Mouse (Mus musculus) spleen, postnatal 10 days (tissue): Measurements from ENCODE around the gene Glb1l.
A peak's percentile ranks its signal among the peaks of the same experiment; 100 is the strongest.

Experiments used
- DNase-seq, 2 experiments: peaks; one replicate each; pipeline ENCODE4 v3.0.0; 2021 to 2022; ENCODE audit warnings: low spot score in 2 of 2

Gene Glb1l

GRCm38 (mm10) chr1:75231664-75232152 lies 21.1 kb upstream of the Glb1l start, which contains the start of gene A630095N17Rik:
Gene A630095N17Rik, minus strand, starts transcription at chr1:75232102.
- DNase-seq: peak in 1 of 2 experiments; percentile 14

GRCm38 (mm10) chr1:75231224-75231623 lies 20.6 kb upstream of the Glb1l start:
- no peak for DNase-seq

GRCm38 (mm10) chr1:75230335-75230994 lies 19.9 kb upstream of the Glb1l start:
- peak; percentile 34 to 43 for DNase-seq

GRCm38 (mm10) chr1:75229158-75229557 lies 18.5 kb upstream of the Glb1l start:
- peak; percentile 33 to 58 for DNase-seq

GRCm38 (mm10) chr1:75227653-75228052 lies 17.0 kb upstream of the Glb1l start:
- no peak for DNase-seq

- DNase-seq: no peak
Observed at GRCm38 (mm10) chr1:75226138-75226537, 15.5 kb upstream of the Glb1l start.

DNA sequence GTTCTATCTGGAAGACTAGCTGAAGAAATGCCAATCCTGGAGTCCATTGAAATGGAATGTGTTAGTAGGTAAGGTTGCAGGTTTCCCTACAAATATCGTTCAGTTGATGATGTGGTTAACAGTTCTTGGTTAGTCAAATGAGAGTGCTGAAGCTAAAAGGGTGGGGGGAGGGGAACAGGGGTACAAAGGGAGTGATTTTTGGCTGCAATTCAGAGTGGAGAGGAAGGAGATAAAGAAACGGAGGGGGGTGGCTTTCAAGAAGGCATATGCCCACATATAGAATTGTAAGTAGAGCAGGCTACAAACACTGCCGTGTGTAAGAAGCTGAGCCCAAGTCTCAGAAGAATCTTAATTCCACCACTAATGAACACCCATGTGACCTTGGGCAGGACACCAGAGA lies 14.9 kb upstream of the Glb1l start:
- no peak for DNase-seq

DNA sequence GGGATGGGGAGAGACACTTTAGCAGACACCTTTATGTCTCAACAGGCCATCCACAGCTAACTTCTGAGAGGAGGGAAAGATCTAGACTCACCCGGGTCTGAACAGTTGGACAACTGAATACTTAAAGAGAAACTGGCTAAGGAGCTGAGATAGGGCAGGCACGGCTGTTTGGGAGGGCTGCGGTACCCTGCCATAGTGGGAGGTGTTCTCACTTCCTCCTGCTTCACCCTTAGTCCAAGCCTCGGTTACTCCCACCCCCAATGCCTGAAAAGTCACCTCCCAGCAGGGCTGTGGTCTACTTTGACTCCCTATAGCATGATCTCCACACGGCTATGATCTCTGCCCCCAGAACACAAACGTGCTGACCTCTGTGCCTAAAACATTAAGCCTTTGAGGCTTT lies 12.9 kb upstream of the Glb1l start:
- peak in 1 of 2 experiments; percentile 27 for DNase-seq

DNA sequence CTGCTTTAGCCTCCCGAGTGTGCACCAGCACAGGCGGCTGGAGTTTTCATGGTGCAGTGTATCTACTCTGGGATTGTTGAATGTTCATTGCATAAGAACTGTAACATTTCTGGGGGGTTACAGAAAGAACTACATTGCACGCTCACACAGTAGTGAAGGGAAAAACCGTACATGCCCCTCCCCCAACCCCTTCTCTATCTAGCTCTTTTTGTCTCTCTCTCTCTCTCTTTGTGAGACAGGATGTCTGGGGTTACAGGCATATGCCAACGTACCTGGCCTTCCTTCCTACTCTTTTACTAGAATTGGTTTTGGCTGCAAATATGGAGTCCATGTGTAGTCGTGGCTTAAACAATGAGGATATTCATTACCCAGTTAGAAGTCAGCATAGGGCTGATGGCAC lies 12.3 kb upstream of the Glb1l start:
- DNase-seq: no peak

GRCm38 (mm10) chr1:75221538-75221937 lies 10.9 kb upstream of the Glb1l start:
- DNase-seq: no peak

DNA sequence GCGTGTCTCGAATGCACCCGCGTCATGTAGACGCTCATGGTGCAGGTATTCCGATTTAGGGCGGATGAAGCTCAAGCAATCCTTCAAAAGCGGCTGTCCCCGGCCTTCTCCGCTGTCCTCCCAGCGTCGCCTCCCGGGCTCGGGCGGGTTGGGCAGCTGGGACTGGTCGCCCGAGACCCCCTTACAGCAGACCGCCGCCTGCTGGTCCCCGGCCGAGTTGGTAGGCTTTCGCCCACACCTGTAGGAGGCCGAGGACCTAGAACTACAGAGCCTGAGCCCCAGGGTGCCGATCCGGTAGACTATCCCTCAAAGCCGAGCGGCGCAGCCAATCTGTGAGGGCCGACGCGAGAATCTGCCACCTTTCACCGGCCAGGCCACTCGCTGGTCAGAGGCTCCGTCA lies 8.9 kb upstream of the Glb1l start, which contains the start of gene Tuba4a:
TSS of gene Tuba4a (minus strand) at position 335 of the 400 bp plus-strand sequence.
- DNase-seq: peak in 1 of 2 experiments; percentile 61

DNA sequence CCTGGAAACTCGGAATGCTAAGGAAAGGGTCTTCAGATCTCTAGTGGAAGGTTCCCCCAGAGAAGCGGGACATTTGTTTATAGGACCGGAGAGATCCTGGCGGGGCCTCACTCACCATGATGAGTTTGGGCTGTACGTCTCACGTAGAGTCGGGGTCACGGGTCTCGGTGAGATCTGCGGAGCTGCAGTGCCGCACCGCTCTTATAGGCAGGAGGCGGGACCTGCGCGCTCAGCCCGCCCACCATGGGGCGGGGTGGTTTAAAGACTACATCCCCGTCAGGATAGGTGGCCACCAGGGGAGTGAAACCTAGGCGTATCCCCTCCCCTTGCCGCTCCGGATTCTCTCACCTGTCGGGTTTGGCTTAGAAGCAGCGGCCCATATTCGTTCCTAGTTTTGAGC lies 8.5 kb upstream of the Glb1l start:
- peak; percentile 98 to 99 for DNase-seq

DNA sequence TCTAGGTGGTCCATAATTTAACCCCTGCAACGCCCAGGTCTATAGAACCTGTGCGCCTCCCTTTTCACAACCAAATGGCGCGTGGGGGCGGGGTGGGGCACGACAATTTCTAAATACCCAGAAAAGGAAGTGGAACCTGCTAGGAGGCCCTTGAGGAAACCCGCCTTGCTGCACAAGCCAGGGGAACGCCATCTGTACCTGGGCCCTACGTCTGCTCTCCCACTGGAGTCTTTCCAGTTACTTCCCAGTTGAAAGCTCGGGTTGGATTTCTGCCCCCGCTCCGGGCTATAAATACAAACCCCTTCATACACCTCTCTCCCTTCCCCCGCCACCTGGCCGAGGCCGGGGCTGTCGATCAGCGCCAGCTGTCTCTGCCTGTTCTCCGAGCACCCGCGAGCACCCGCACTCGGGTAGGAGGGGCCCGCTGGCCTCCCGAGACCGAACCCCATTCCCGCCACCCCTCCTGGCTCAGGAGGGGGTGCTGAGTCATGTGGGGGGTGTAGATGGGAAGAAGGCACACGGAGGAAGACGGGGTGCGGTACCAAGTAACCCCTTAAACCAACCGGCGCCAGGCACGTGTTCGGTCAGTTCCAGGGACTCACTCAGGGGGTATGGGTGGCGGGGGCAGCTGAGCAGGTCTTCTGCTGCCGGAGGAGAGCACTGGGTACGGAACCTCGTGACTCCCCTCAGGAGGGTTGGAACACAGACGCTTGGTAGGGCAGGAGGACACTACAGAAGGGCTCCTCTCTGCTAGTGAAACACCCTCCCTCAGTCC lies 7.8 kb upstream of the Glb1l start:
- DNase-seq: peak; percentile 76 to 85

GRCm38 (mm10) chr1:75217893-75218226 lies 7.2 kb upstream of the Glb1l start:
- no peak for DNase-seq

DNA sequence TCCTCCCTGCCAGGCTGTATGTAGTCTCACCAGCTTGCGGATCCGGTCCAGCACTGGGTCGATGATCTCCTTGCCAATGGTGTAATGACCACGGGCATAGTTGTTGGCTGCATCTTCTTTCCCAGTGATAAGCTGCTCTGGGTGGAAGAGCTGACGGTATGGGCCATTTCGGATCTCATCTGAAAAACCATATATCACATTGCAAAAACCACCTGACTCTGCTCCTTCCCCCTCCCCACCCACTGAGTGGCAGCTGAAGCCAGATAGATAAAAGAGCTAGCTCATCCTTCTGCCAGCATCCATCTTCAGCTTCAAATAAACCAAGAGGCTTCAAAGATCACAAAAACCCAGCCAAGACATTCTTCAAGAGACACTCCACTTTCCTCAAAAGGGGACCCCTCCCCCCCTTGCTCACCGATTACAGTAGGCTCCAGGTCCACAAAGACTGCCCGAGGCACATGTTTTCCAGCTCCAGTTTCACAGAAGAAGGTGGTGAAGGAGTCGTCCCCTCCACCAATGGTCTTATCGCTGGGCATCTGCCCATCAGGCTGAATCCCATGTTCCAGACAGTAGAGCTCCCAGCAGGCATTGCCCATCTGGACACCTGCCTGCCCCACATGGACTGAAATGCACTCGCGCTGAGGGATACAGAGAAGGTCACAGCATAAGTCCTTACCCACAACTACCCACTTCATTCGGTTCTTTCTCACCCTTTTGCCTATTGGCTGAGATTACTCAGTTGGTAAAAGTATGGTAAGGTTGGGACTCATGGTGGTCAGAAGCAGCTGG lies 6.4 kb upstream of the Glb1l start:
- DNase-seq: peak; percentile 52 to 70

GRCm38 (mm10) chr1:75215785-75216184 lies 5.2 kb upstream of the Glb1l start:
- DNase-seq: no peak

DNA sequence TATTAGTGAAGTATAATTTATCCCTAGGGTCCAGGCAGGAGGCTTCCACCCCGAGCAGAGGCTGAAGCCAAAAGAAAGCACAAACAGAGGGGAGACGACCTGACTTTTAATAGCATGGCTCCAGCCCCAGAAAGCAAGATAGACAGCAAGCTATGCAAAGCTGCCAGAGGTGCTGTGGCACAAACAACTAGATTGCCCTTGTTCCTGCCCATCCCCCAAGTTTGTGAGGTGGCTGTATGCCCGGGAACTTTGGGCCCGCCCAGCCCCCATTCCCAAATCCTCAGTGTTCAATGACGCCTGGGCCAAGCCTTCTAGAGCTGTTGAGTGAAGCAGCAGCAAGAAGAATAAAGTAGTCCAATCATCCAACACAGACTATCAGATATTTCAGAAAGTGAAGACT lies 4.3 kb upstream of the Glb1l start:
- DNase-seq: no peak

GRCm38 (mm10) chr1:75214442-75214841 lies 3.8 kb upstream of the Glb1l start:
- DNase-seq: no peak

DNA sequence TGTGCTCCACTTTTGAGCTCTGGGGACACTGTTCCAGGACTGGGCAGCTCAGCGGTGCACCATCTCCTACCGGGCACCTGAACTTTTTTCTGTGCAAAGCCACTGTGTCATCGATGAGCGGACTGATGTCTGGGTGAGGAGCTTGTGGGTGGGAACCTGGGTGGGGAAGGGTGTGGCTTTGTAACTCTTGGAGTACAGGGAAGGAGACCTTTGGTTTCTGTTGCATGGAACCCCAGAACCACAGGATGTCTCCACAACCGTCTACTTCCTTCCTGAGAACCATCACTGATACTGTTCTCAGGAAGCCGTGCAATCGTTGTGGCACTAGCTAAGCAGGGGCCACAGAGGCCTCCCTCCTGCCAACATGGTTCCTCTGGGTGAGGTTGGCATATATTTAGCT lies 2.5 kb upstream of the Glb1l start:
- DNase-seq: peak in 1 of 2 experiments; percentile 45

DNA sequence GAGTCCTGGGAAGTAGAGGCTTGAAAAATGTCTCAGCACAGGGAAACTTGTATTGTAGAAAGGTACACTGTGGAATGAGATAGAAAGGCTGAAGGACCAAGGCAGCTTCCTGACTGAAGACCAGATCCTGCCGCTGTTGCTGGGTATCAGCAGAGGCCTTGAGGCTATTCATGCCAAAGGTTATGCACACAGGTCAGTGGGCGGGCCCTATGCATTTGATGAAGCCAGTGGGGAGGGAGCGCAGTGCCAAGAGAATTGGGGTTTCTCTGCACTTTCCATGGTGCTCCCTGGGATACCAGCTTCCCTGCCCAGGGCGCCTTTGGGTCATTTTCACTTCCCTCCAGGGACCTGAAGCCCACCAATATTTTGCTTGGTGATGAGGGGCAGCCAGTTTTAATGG lies 1.9 kb upstream of the Glb1l start:
- DNase-seq: peak in 1 of 2 experiments; percentile 31

- no peak for DNase-seq
Observed at GRCm38 (mm10) chr1:75211141-75211708, 612 bp upstream of the Glb1l start.
